Mouse (Mus musculus): ENCODE measurements around the gene Zfp282. TPM values are rescaled to one million over a fixed set of nuclear protein-coding genes. Genes with fewer than 3 reads are reported as not detected.
"Not testable (repeated sequence)": the region's sequence is repeated elsewhere in the genome, so short reads cannot be mapped to it uniquely, and the experiment has no call there.

The Zfp282 gene
- polyA plus RNA-seq, 1 experiment = not detected

GRCm38 (mm10) chr6:47841077-47841476 lies 35.9 kb upstream of the Zfp282 start:
- WGBS = 92% methylated on average over 1 of the region's 1 CpGs
- H3K4me3 ChIP-seq (ENCODE audit: insufficient read depth, low read depth, low read length) = no peak overlapping the region
- H3K4me1 ChIP-seq (ENCODE audit: control insufficient read depth, insufficient read depth, low read length) = peaks cover 2% of the 10 kb centered on the region; the same call in 1 of the 2 replicates
- H3K27ac ChIP-seq (ENCODE audit: insufficient read depth, low read depth, low read length) = no peak overlapping the region
- TF ChIP-seq CTCF (IDR thresholded peaks at IDR 0.05; ENCODE audit: insufficient read depth, low read depth, low read length) = no peak
- TF ChIP-seq POLR2A (IDR thresholded peaks at IDR 0.05; ENCODE audit: insufficient read depth, low read depth, low read length) = no peak

GRCm38 (mm10) chr6:47841831-47842230 lies 35.2 kb upstream of the Zfp282 start:
- no peak overlapping the region for H3K4me3 ChIP-seq (ENCODE audit: insufficient read depth, low read depth, low read length)
- 92% methylated on average over 2 of the region's 2 CpGs for WGBS
- H3K4me1 ChIP-seq (ENCODE audit: control insufficient read depth, insufficient read depth, low read length) = peaks cover 2% of the 10 kb centered on the region; the same call in 1 of the 2 replicates
- H3K27ac ChIP-seq (ENCODE audit: insufficient read depth, low read depth, low read length) = no peak overlapping the region
- TF ChIP-seq POLR2A (IDR thresholded peaks at IDR 0.05; ENCODE audit: insufficient read depth, low read depth, low read length) (no peak), CTCF (IDR thresholded peaks at IDR 0.05; ENCODE audit: insufficient read depth, low read depth, low read length) (no peak)

- TF ChIP-seq CTCF (IDR thresholded peaks at IDR 0.05; ENCODE audit: insufficient read depth, low read depth, low read length) = no peak
- no peak for TF ChIP-seq POLR2A (IDR thresholded peaks at IDR 0.05; ENCODE audit: insufficient read depth, low read depth, low read length)
- WGBS = 90% methylated on average over 1 of the region's 1 CpGs
- Histone ChIP-seq H3K4me1 (ENCODE audit: control insufficient read depth, insufficient read depth, low read length) (peaks cover 2% of the 10 kb centered on the region; the same call in 1 of the 2 replicates), H3K4me3 (ENCODE audit: insufficient read depth, low read depth, low read length) (no peak overlapping the region), H3K27ac (ENCODE audit: insufficient read depth, low read depth, low read length) (no peak overlapping the region)
Measured at GRCm38 (mm10) chr6:47842337-47842736, 34.7 kb upstream of the Zfp282 start.

GRCm38 (mm10) chr6:47845779-47846178 lies 31.2 kb upstream of the Zfp282 start:
- no peak overlapping the region for H3K4me3 ChIP-seq (ENCODE audit: insufficient read depth, low read depth, low read length)
- no peak overlapping the region for H3K27ac ChIP-seq (ENCODE audit: insufficient read depth, low read depth, low read length)
- TF ChIP-seq POLR2A (IDR thresholded peaks at IDR 0.05; ENCODE audit: insufficient read depth, low read depth, low read length) (no peak), CTCF (IDR thresholded peaks at IDR 0.05; ENCODE audit: insufficient read depth, low read depth, low read length) (no peak)
- no peaks in the 10 kb centered on the region for H3K4me1 ChIP-seq (ENCODE audit: control insufficient read depth, insufficient read depth, low read length)

- TF ChIP-seq POLR2A (IDR thresholded peaks at IDR 0.05; ENCODE audit: insufficient read depth, low read depth, low read length) (no peak), CTCF (IDR thresholded peaks at IDR 0.05; ENCODE audit: insufficient read depth, low read depth, low read length) (no peak)
- no peak overlapping the region for H3K4me3 ChIP-seq (ENCODE audit: insufficient read depth, low read depth, low read length)
- 92% methylated on average over 6 of the region's 6 CpGs for WGBS
- no peaks in the 10 kb centered on the region for H3K4me1 ChIP-seq (ENCODE audit: control insufficient read depth, insufficient read depth, low read length)
- H3K27ac ChIP-seq (ENCODE audit: insufficient read depth, low read depth, low read length) = no peak overlapping the region
Measured at GRCm38 (mm10) chr6:47857241-47857640, 19.8 kb upstream of the Zfp282 start.

- not testable (repeated sequence) for H3K4me3 ChIP-seq (ENCODE audit: insufficient read depth, low read depth, low read length); H3K4me1 ChIP-seq (ENCODE audit: control insufficient read depth, insufficient read depth, low read length); H3K27ac ChIP-seq (ENCODE audit: insufficient read depth, low read depth, low read length)
- WGBS = 94% methylated on average over 3 of the region's 3 CpGs
Measured at GRCm38 (mm10) chr6:47857729-47858128, 19.3 kb upstream of the Zfp282 start.

GRCm38 (mm10) chr6:47872266-47872665 lies 4.7 kb upstream of the Zfp282 start:
- Histone ChIP-seq H3K27ac (ENCODE audit: insufficient read depth, low read depth, low read length) (no peak overlapping the region), H3K4me3 (ENCODE audit: insufficient read depth, low read depth, low read length) (no peak overlapping the region), H3K4me1 (ENCODE audit: control insufficient read depth, insufficient read depth, low read length) (no peaks in the 10 kb centered on the region)
- WGBS = 88% methylated on average over 5 of the region's 5 CpGs
- TF ChIP-seq POLR2A (IDR thresholded peaks at IDR 0.05; ENCODE audit: insufficient read depth, low read depth, low read length) = no peak

GRCm38 (mm10) chr6:47877461-47878132 lies 593 bp downstream of the Zfp282 start:
- H3K27ac ChIP-seq (ENCODE audit: insufficient read depth, low read depth, low read length) = peak overlapping the region; percentile 85
- H3K4me3 ChIP-seq (ENCODE audit: insufficient read depth, low read depth, low read length) = peak overlapping the region; percentile 91
- TF ChIP-seq POLR2A (IDR thresholded peaks at IDR 0.05; ENCODE audit: insufficient read depth, low read depth, low read length) = peak; percentile 60
- TF ChIP-seq CTCF (IDR thresholded peaks at IDR 0.05; ENCODE audit: insufficient read depth, low read depth, low read length) = peak; percentile 37; the same call in 1 of the 2 replicates
- H3K4me1 ChIP-seq (ENCODE audit: control insufficient read depth, insufficient read depth, low read length) = peaks cover 19% of the 10 kb centered on the region
- under 1% methylated on average over 68 of the region's 71 CpGs for WGBS

- 1% methylated on average over 11 of the region's 11 CpGs for WGBS
- Histone ChIP-seq H3K4me3 (ENCODE audit: insufficient read depth, low read depth, low read length) (peak overlapping the region; percentile 91), H3K4me1 (ENCODE audit: control insufficient read depth, insufficient read depth, low read length) (peaks cover 20% of the 10 kb centered on the region), H3K27ac (ENCODE audit: insufficient read depth, low read depth, low read length) (peak overlapping the region; percentile 28; the same call in 1 of the 2 replicates)
- TF ChIP-seq POLR2A (IDR thresholded peaks at IDR 0.05; ENCODE audit: insufficient read depth, low read depth, low read length) (no peak), CTCF (IDR thresholded peaks at IDR 0.05; ENCODE audit: insufficient read depth, low read depth, low read length) (no peak)
Measured at GRCm38 (mm10) chr6:47878133-47878514, 1.1 kb downstream of the Zfp282 start.

Measured in olfactory bulb, adult 2 months (tissue).